Mouse (Mus musculus) urinary bladder, adult 2 months (tissue): ENCODE measurements around the gene Adamtsl4. TPM values are rescaled to one million over a fixed set of nuclear protein-coding genes. Genes with fewer than 3 reads are reported as not detected.
A peak's percentile ranks its signal among the peaks of the same experiment; 100 is the strongest.
"Not testable (repeated sequence)": the region's sequence is repeated elsewhere in the genome, so short reads cannot be mapped to it uniquely, and the experiment has no call there.

ENCODE experiments used
- DNase-seq: peaks from one replicate; pipeline ENCODE4 v3.0.0; 2022; ENCODE audit warnings: low spot score
- polyA plus RNA-seq: library from polyadenylated mRNA; depleted of rRNA; stranded (reverse); fragments of >200 nt; gene quantifications from 2 replicates; pipeline ENCODE4 v1.2.3, GENCODE M21; 2012

Adamtsl4 gene
- polyA plus RNA-seq, 1 experiment: 52.4 TPM

DNA sequence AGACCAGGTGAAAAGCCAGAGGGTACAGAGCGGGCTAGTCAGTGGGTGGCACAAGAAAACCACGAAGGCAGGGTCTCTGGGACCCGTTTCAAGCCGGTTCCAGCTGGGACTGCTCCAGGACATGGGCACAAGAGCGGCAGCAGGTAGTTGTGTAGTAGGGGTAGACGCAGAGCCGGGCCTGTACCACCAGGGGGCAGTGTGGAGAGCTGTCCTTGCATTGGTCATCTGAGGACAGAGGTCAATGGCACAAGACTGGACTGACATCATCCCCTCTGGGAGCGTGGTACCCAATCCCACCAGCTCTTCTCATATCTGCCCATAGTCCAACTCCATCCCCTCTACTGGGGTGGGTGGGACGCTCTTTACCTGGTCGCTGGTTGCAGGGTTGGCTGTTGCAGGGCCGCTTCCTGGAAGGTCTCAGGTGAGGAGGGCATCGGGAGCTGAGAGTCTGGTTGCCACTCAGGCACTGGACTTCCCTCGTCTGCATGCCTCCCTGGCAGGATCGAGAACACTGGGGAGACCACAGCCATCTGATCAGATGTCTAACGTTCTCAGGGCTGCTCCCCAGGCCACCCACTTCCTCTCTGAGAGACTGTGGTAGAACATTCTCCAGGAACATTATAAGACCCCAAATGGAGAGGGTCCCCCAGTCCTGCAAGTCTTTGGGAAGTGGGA lies 10.8 kb downstream of the Adamtsl4 start:
- DNase-seq: peak; percentile 72

DNA sequence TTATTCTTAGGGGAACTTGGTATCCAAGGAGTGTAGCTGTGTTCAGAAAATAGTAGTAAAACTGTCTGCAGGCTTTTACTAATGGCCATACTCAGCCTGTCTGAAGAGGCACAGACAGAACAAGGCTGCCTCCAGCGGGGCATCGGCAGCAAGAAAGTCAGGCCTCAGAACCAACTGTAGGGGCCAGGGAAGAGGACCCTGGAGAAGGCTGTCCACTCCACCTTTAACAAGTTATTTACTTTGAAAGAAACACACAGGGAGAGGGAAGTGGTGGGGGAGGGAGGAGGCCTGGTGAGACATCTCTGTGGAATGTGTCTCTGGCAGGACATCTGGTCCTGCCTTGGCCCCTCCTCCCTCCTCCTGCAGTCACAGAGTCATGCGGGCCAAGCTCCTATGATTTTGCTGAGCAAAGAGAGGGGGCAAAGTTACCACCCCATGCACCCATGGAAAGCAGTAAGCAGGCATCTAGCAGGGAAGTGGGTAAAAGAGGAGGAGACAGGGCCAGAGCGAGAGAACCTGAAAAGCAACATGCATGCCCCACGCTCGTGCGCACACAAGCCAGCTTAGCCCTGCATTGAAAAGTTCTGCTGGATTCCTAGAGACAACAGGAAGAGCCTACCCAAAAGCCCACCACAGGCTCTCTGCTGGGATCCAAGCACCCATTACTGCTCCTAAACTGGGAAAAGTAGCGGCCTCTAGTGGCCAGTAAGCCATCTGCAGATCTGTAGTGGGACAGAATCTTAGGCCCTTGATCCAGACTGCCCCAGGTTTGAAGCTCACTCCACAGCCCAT lies 12.2 kb downstream of the Adamtsl4 start:
- no peak for DNase-seq

DNA sequence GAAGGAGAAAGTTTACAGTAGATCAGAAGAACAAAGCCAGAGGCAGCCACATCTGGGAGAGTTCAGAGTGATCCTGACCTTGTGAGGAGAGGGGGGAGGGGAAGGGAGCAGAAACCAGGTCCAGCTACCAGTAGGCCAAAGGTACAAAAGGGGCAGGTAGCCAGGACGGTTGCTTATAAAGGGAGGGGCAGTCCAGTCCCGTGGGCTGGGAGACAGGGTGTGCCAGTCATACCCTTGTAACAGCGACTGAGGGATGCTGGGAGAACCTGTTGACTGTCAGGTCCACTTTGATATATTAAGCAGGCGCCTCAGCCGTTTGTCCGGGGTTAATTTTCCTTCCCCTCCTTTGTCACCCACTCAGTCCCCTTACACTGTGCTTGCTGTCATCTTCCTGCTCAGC lies 12.9 kb downstream of the Adamtsl4 start:
- no peak for DNase-seq

- no peak for DNase-seq
Observed at GRCm38 (mm10) chr3:95674236-95674635, 13.5 kb downstream of the Adamtsl4 start.

DNA sequence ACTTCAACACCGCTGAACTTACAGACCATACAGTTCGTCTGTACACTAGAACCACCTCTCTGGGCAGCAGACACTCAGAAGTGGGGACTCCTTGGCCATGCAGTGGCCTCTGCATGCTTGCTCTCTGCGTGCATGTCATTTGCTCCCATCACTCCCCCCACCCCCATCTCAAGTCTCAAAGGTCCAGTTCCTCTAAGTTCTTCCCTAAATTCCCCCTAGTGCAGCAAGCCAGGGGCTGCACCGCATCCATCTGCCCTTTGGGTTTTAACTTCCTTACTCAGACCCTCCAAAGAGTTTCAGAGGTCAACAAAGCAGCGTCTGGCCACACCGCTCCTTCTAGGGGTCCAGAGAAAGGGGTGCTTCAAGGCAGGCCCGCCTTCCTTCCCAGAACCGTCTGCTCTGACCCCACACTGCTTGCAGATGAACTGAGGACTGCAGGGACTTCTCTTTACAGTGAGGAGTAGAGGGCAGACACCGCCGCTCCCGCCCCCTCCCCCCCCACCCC lies 14.0 kb downstream of the Adamtsl4 start:
- no peak for DNase-seq

- DNase-seq: no peak
Observed at GRCm38 (mm10) chr3:95672861-95673706, 14.6 kb downstream of the Adamtsl4 start.

DNA sequence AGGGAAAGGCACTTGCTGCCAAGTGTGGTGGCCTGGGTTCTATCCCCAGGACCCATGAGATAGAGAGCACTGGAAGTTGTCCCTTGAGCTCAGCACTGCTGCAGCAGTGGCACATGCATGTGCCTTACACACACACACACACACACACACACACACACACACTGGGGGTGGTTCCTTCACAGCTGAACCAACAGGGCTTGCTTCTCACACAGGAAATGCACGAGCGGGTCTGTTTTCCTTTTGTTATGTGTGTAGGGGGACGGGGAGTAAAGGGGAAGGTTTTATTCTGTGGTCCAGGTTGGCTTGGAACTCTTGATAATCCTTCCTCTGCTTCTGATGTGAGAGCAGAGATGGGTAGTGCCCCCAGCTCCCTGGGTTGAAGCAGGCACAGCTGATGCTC lies 15.3 kb downstream of the Adamtsl4 start:
- no peak for DNase-seq

GRCm38 (mm10) chr3:95671201-95671600 lies 16.5 kb downstream of the Adamtsl4 start:
- DNase-seq: peak; percentile 17

DNA sequence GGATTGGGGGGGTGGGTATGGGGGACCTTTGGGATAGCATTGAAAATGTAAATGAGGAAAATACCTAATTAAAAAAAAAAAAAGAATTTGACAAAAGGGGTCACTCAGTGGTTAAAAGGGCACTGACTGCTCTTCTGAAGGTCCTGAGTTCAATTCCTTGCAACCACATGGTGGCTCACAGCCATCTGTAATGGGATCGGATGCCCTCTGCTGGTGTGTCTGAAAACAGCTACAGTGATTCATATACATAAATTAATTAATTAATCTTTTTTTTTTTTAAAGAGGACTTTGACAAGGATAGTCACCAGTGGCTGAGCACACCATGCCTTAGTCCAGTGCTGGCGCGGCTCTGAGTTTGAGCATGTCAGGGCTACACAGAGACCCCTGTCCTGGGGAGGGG lies 17.3 kb downstream of the Adamtsl4 start:
- DNase-seq: not testable (repeated sequence)

DNA sequence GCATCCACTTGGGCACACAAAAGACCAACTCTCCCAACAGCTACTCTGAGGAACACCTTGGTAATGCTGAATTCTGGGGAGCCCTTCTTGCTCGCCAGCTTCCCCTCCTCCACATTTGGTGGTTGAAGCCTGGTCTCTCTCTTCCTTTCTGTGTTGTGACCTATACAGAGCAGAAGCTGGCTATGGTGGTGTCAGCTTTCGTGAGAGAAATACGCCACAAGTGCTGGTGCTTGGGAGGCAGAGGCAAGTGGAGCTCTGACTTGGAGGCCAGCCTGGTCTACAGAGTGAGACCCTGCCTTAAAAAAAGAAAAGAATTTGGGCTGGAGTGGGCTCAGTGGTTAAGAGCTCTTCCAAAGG lies 18.4 kb downstream of the Adamtsl4 start:
- no peak for DNase-seq

DNA sequence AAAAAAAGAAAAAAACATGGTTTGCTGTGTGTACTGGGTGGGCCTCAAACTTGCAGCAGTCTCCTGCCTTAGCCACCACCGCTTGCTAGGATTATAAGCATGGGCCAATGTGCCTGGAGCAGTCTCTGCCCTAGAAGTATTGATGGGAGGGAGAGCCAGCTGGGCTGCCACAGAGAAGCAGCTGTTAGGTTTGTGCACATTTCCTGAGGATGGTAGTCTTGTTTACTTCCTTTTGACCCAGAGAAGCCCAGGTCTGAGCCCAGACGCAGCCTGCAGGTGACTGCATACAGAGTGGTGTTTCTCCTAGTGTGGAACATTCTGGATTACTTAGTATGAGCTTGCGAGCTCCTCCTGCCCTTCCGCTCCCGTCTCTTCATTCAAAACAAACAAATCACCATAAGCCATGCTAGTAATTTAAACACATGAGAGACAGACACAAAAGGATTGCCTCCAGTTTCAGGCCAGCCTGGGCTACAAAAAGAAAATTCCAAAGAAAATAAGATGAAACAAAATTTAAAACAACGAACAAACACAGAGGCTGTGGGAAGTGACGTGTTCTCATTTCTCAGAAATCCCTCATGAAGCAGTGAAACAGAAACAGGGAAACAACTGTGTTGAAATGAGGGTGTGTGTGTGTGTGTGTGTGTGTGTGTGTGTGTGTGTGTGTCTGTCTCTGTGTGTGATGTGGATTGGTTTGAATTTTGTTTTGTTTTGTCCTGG lies 19.0 kb downstream of the Adamtsl4 start:
- DNase-seq: peak; percentile 25

GRCm38 (mm10) chr3:95668026-95668425 lies 19.7 kb downstream of the Adamtsl4 start:
- DNase-seq: peak; percentile 38

DNA sequence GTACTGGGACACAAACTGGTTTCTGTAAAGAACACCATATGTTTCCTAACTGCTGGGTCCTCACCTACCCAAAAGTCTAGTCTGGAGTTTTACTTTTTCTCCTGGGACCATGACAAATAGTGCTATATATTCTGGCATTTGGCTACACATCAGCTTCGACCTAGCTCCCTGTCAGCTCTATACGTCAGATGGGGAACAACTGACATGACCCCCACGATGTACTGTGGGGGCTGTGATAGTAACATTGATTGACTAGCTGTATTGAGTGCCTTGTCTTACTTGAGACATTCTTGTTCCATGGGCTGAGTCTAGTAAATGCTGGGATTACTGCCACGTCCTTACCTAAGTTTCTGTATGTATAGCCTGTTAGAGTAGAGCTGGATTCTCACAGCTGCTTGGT lies 20.2 kb downstream of the Adamtsl4 start:
- no peak for DNase-seq

- DNase-seq: no peak
Observed at GRCm38 (mm10) chr3:95666124-95666844, 21.4 kb downstream of the Adamtsl4 start.

GRCm38 (mm10) chr3:95664940-95665352 lies 22.8 kb downstream of the Adamtsl4 start:
- no peak for DNase-seq

GRCm38 (mm10) chr3:95663969-95664608 lies 23.6 kb downstream of the Adamtsl4 start:
- DNase-seq: no peak

DNA sequence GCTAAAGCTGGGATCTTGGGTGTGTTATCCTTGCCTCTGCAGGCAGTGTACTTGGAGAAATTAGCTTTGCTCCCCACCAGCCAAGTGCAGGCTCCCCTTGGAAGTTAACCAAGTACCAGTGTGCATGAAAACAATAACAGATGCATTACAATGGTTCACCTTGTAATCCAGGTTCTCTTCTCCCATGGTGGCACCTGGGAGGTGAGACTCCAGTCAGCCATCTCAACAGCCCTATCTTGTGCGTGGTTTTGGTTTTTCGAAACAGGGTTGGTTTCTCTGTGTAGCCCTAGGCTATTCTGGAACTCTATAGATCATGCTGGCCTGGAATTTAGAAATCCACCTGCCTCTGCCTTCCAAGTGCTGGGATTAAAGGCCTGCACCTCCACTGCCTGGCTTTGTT lies 24.2 kb downstream of the Adamtsl4 start:
- no peak for DNase-seq

DNA sequence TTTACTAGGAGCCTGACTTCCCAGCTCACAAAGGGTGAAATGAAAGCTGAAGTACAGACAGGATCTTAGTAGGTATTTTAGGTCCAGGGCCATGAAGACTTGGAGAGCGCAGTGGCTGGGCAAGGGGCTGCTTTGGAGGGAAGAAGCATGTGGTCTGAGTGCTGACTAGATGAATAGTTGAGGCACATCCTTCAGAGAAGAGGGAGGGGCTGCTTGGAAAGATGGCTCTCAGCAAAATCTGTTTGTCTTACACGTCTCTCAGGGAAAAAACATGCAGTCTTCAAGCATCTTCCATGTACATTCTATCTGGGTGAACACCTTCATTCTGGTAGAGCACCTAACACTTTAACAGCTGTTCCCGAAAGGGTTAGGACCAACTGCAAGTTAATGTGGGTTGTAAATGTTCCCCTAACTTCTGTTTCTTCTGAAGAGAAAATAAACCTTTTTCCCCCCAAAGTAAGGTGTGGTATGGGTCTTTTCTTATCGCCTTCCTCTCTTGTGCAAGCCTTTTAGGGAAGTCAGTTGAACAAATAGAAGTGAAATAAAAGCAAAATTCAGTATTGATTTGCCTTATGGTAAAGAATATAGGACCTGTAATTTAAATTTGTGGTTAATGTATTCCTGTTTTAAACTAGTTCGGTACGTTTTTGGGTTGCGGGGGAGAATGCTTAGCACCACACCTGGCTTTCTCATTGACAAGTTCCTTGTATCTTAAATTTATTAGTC lies 24.8 kb downstream of the Adamtsl4 start:
- DNase-seq: no peak

- no peak for DNase-seq
Observed at GRCm38 (mm10) chr3:95661945-95662715, 25.6 kb downstream of the Adamtsl4 start.
